Mouse (Mus musculus) cerebellum, adult 2 months (tissue): ENCODE measurements at regions not wholly inside any gene's neighbourhood (a gene's known extent, or its start where the extent isn't known, plus 50 kb on each side); places are given as distances from the start of the nearest gene placed in this dataset.

ENCODE experiments used
- DNase-seq, 2 experiments: peaks; one replicate each; pipeline ENCODE4 v3.0.0; 2021
- H3K27ac ChIP-seq: fragments of 200-500 bp; 2 replicates; pipeline ENCODE4 v1.5.1; 2012; ENCODE audit warnings: low read length, control low read depth, inconsistent platforms; ENCODE audit not compliant: insufficient read depth
- H3K27me3 ChIP-seq: fragments of 200-500 bp; 2 replicates; pipeline ENCODE4 v1.6.1; 2012; ENCODE audit warnings: inconsistent platforms, mild to moderate bottlenecking, low read length, moderate library complexity; ENCODE audit not compliant: control insufficient read depth, insufficient read depth
- H3K4me1 ChIP-seq: fragments of 200-500 bp; 2 replicates; pipeline ENCODE4 v1.6.1; 2011; ENCODE audit warnings: low read length; ENCODE audit not compliant: control insufficient read depth, insufficient read depth
- H3K4me3 ChIP-seq: fragments of 200-500 bp; replicated peaks from 2 replicates; pipeline ENCODE3; 2011; ENCODE audit warnings: mild to moderate bottlenecking, low read depth, low read length, control low read depth; ENCODE audit not compliant: insufficient read depth
- CTCF ChIP-seq: fragments of 200-500 bp; IDR thresholded peaks from 2 replicates; pipeline ENCODE4 v1.5.1; 2011; ENCODE audit warnings: low read depth, mild to moderate bottlenecking, control low read depth, low read length, moderate library complexity, borderline replicate concordance; ENCODE audit not compliant: insufficient read depth
- POLR2A ChIP-seq: fragments of 200-500 bp; IDR thresholded peaks from 2 replicates; pipeline ENCODE4 v1.6.1; 2011; ENCODE audit warnings: low read length, control low read depth, borderline replicate concordance; ENCODE audit not compliant: insufficient read depth
- WGBS: fragments of 180-500 bp; shearing (Covaris S2); methylation state at CpG from one replicate; pipeline ENCODE4 v1.1.7; 2018; 5-methylcytosine and 5-hydroxymethylcytosine counted together

GRCm38 (mm10) chr5:96913711-96914110 is 83.8 kb upstream of the Bmp2k start:
- Histone ChIP-seq H3K27me3 (no peaks in the 10 kb centered on the region), H3K27ac (no peak overlapping the region), H3K4me1 (no peaks in the 10 kb centered on the region), H3K4me3 (no peak overlapping the region)
- no peak for TF ChIP-seq CTCF
- TF ChIP-seq POLR2A: no peak
- no peak for DNase-seq
- WGBS: 21% methylated on average over 1 of the region's 1 CpGs

- H3K27me3 ChIP-seq: no peaks in the 10 kb centered on the region
- DNase-seq: no peak
- no peaks in the 10 kb centered on the region for H3K4me1 ChIP-seq
- no peak overlapping the region for H3K4me3 ChIP-seq
- no peak overlapping the region for H3K27ac ChIP-seq
- 79% methylated on average over 4 of the region's 4 CpGs for WGBS
- TF ChIP-seq POLR2A (no peak), CTCF (no peak)
These were observed 82.6 kb upstream of the Bmp2k start for GRCm38 (mm10) chr5:96914696-96915404.

- Histone ChIP-seq H3K27me3 (no peaks in the 10 kb centered on the region), H3K4me1 (no peaks in the 10 kb centered on the region), H3K4me3 (no peak overlapping the region), H3K27ac (no peak overlapping the region)
- 23% methylated on average over 6 of the region's 6 CpGs for WGBS
- TF ChIP-seq POLR2A: no peak
- no peak for TF ChIP-seq CTCF
- DNase-seq: no peak
These were observed 80.6 kb upstream of the Bmp2k start for GRCm38 (mm10) chr5:96916897-96917296.

GRCm38 (mm10) chr5:96917596-96918258 is 79.8 kb upstream of the Bmp2k start:
- WGBS: 19% methylated on average over 10 of the region's 10 CpGs
- H3K27ac ChIP-seq: peak overlapping the region; percentile 56; the same call in 1 of the 2 replicates

GRCm38 (mm10) chr5:96919149-96919548 is 78.3 kb upstream of the Bmp2k start:
- Histone ChIP-seq H3K4me3 (no peak overlapping the region), H3K4me1 (no peaks in the 10 kb centered on the region), H3K27ac (no peak overlapping the region), H3K27me3 (no peaks in the 10 kb centered on the region)
- no peak for TF ChIP-seq CTCF
- no peak for TF ChIP-seq POLR2A
- WGBS: 89% methylated on average over 6 of the region's 6 CpGs
- no peak for DNase-seq

More at GRCm38 (mm10) chr5:96917596-96918258, 79.8 kb upstream of the Bmp2k start:
- no peak overlapping the region for H3K4me3 ChIP-seq
- H3K4me1 ChIP-seq: no peaks in the 10 kb centered on the region
- TF ChIP-seq CTCF (no peak), POLR2A (no peak)
- DNase-seq: peak; percentile 10 to 31
- no peaks in the 10 kb centered on the region for H3K27me3 ChIP-seq

GRCm38 (mm10) chr5:96921037-96921436 is 76.5 kb upstream of the Bmp2k start:
- DNase-seq: no peak
- no peak for TF ChIP-seq POLR2A
- TF ChIP-seq CTCF: no peak
- Histone ChIP-seq H3K27ac (no peak overlapping the region), H3K27me3 (no peaks in the 10 kb centered on the region), H3K4me3 (no peak overlapping the region), H3K4me1 (no peaks in the 10 kb centered on the region)
- 93% methylated on average over 6 of the region's 6 CpGs for WGBS

- no peak overlapping the region for H3K4me3 ChIP-seq
- no peak overlapping the region for H3K27ac ChIP-seq
- no peaks in the 10 kb centered on the region for H3K27me3 ChIP-seq
- 78% methylated on average over 6 of the region's 6 CpGs for WGBS
- no peak for DNase-seq
- no peak for TF ChIP-seq POLR2A
- no peak for TF ChIP-seq CTCF
- H3K4me1 ChIP-seq: no peaks in the 10 kb centered on the region
These were observed 76.0 kb upstream of the Bmp2k start for GRCm38 (mm10) chr5:96921511-96921910.

- Histone ChIP-seq H3K27me3 (no peaks in the 10 kb centered on the region), H3K4me3 (no peak overlapping the region), H3K27ac (no peak overlapping the region), H3K4me1 (no peaks in the 10 kb centered on the region)
- TF ChIP-seq POLR2A: no peak
- WGBS: 61% methylated on average over 11 of the region's 11 CpGs
- no peak for DNase-seq
These were observed 75.3 kb upstream of the Bmp2k start for GRCm38 (mm10) chr5:96921973-96922715.
